Mouse (Mus musculus) midbrain, embryonic 13.5 days (tissue): ENCODE results near the gene 1700025C18Rik. TPM values are rescaled to one million over a fixed set of nuclear protein-coding genes. Genes with fewer than 3 reads are reported as not detected.

Experiments used
- ATAC-seq: fragments of 200-750 bp; cut with Nextera tagmentation; 2 replicates; pipeline ENCODE4 v1.8.0; 2017; ENCODE audit warnings: mild to moderate bottlenecking, moderate TSS enrichment, moderate library complexity
- H3K27ac ChIP-seq: fragments of 300-500 bp; sonication (generic); 2 replicates; pipeline ENCODE4 v1.5.1; 2015; ENCODE audit warnings: inconsistent platforms, mild to moderate bottlenecking, moderate library complexity
- H3K27me3 ChIP-seq: fragments of 300-500 bp; sonication (generic); 2 replicates; pipeline ENCODE4 v1.6.1; 2015; ENCODE audit warnings: mild to moderate bottlenecking, inconsistent platforms
- H3K36me3 ChIP-seq: fragments of 300-500 bp; sonication (generic); 2 replicates; pipeline ENCODE4 v1.6.1; 2015; ENCODE audit warnings: mild to moderate bottlenecking, inconsistent platforms
- H3K4me1 ChIP-seq: fragments of 300-500 bp; sonication (generic); replicated peaks from 2 replicates; pipeline ENCODE4 v1.6.1; 2015; ENCODE audit warnings: inconsistent platforms
- H3K4me2 ChIP-seq: fragments of 300-500 bp; sonication (generic); replicated peaks from 2 replicates; pipeline ENCODE4 v1.6.1; 2015; ENCODE audit warnings: moderate library complexity, mild to moderate bottlenecking, inconsistent platforms
- H3K4me3 ChIP-seq: fragments of 300-500 bp; sonication (generic); replicated peaks from 2 replicates; pipeline ENCODE4 v1.5.1; 2015; ENCODE audit warnings: mild to moderate bottlenecking, inconsistent platforms
- H3K9ac ChIP-seq: fragments of 300-500 bp; sonication (generic); replicated peaks from 2 replicates; pipeline ENCODE4 v1.6.1; 2015; ENCODE audit warnings: mild to moderate bottlenecking, inconsistent platforms
- H3K9me3 ChIP-seq: fragments of 300-500 bp; sonication (generic); 2 replicates; pipeline ENCODE4 v1.6.1; 2016; ENCODE audit warnings: mild to moderate bottlenecking, inconsistent platforms
- WGBS: fragments of 180-500 bp; shearing (Covaris S2); methylation state at CpG from one replicate; pipeline ENCODE4 v1.1.7; 2015; 5-methylcytosine and 5-hydroxymethylcytosine counted together
- polyA plus RNA-seq: library from polyadenylated mRNA; unstranded; fragments of >200 nt; fragmentation: Nextera tagmentation; extraction: Ambion mirVana; gene quantifications from 2 replicates; pipeline ENCODE4 v1.2.1, GENCODE M21; 2015

The 1700025C18Rik gene
- polyA plus RNA-seq, 1 experiment from 2014 or later, result not detected

- WGBS, result 12% methylated on average over 7 of the region's 7 CpGs
- no peak for ATAC-seq
Observed at GRCm38 (mm10) chr2:165055905-165056304, 34.6 kb downstream of the 1700025C18Rik start.

GRCm38 (mm10) chr2:165054888-165055852 lies 35.4 kb downstream of the 1700025C18Rik start, which contains the start of gene Cd40:
TSS of gene Cd40 (plus strand) at chr2:165055627.
- Histone ChIP-seq H3K4me2 (peak within 1 kb of the TSS; percentile 40), H3K4me3 (0 out of 2 replicates have a peak within 1 kb of the TSS, but pooled peaks have one; percentile 12), H3K36me3 (no peaks in the 10 kb centered on the region), H3K9ac (no peak within 1 kb of the TSS; the same call in 1 of the 2 replicates), H3K27me3 (peaks cover 26% of the 10 kb centered on the region), H3K4me1 (peaks cover 36% of the 10 kb centered on the region), H3K9me3 (no peaks in the 10 kb centered on the region), H3K27ac (no peak within 1 kb of the TSS)
- peak; percentile 53; the same call in 1 of the 2 replicates for ATAC-seq
- WGBS, result 12% methylated on average over 25 of the region's 25 CpGs

More at GRCm38 (mm10) chr2:165055905-165056304, 34.6 kb downstream of the 1700025C18Rik start:
- Histone ChIP-seq H3K9ac (no peak overlapping the region; the same call in 1 of the 2 replicates), H3K27me3 (peaks cover 26% of the 10 kb centered on the region), H3K36me3 (no peaks in the 10 kb centered on the region), H3K4me2 (peak overlapping the region; percentile 40), H3K27ac (no peak overlapping the region), H3K4me1 (peaks cover 32% of the 10 kb centered on the region), H3K9me3 (no peaks in the 10 kb centered on the region), H3K4me3 (0 out of 2 replicates have a peak overlapping the region, but pooled peaks have one; percentile 12)

- H3K4me2 ChIP-seq, result 0 out of 2 replicates have a peak overlapping the region, but pooled peaks have one; percentile 7
- H3K4me1 ChIP-seq, result peaks cover 39% of the 10 kb centered on the region
- H3K36me3 ChIP-seq, result no peaks in the 10 kb centered on the region
- H3K27me3 ChIP-seq, result peaks cover 21% of the 10 kb centered on the region
- H3K4me3 ChIP-seq, result no peak overlapping the region
- H3K9ac ChIP-seq, result no peak overlapping the region; the same call in 1 of the 2 replicates
- ATAC-seq, result peak; percentile 69
- peak overlapping the region; percentile 76 for H3K27ac ChIP-seq
- 13% methylated on average over 11 of the region's 11 CpGs for WGBS
- no peaks in the 10 kb centered on the region for H3K9me3 ChIP-seq
Observed at GRCm38 (mm10) chr2:165051566-165051965, 39.0 kb downstream of the 1700025C18Rik start.

- no peak overlapping the region; the same call in 1 of the 2 replicates for H3K9ac ChIP-seq
- H3K27ac ChIP-seq, result peak overlapping the region; percentile 76
Observed at GRCm38 (mm10) chr2:165050826-165051548, 39.6 kb downstream of the 1700025C18Rik start.

GRCm38 (mm10) chr2:165049044-165049443 lies 41.5 kb downstream of the 1700025C18Rik start:
- no peaks in the 10 kb centered on the region for H3K27me3 ChIP-seq
- no peak overlapping the region for H3K9ac ChIP-seq
- H3K36me3 ChIP-seq, result no peaks in the 10 kb centered on the region
- H3K4me1 ChIP-seq, result peaks cover 26% of the 10 kb centered on the region
- H3K4me3 ChIP-seq, result no peak overlapping the region
- H3K27ac ChIP-seq, result no peak overlapping the region
- ATAC-seq, result no peak
- WGBS, result 47% methylated on average over 5 of the region's 5 CpGs
- H3K9me3 ChIP-seq, result no peaks in the 10 kb centered on the region
- H3K4me2 ChIP-seq, result no peak overlapping the region

More at GRCm38 (mm10) chr2:165050826-165051548, 39.6 kb downstream of the 1700025C18Rik start:
- peaks cover 15% of the 10 kb centered on the region for H3K27me3 ChIP-seq
- peaks cover 39% of the 10 kb centered on the region for H3K4me1 ChIP-seq
- 66% methylated on average over 18 of the region's 18 CpGs for WGBS
- no peaks in the 10 kb centered on the region for H3K9me3 ChIP-seq
- H3K4me2 ChIP-seq, result no peak overlapping the region
- no peaks in the 10 kb centered on the region for H3K36me3 ChIP-seq
- no peak overlapping the region for H3K4me3 ChIP-seq
- ATAC-seq, result no peak

GRCm38 (mm10) chr2:165043729-165044128 lies 46.8 kb downstream of the 1700025C18Rik start:
- peaks cover 15% of the 10 kb centered on the region for H3K4me1 ChIP-seq
- H3K27me3 ChIP-seq, result no peaks in the 10 kb centered on the region
- peak overlapping the region; percentile 44 for H3K4me2 ChIP-seq
- H3K27ac ChIP-seq, result peak overlapping the region; percentile 71
- peak; percentile 62 for ATAC-seq
- H3K36me3 ChIP-seq, result no peaks in the 10 kb centered on the region
- WGBS, result 49% methylated on average over 2 of the region's 2 CpGs
- no peaks in the 10 kb centered on the region for H3K9me3 ChIP-seq
- H3K9ac ChIP-seq, result 0 out of 2 replicates have a peak overlapping the region, but pooled peaks have one; percentile 39
- H3K4me3 ChIP-seq, result no peak overlapping the region

GRCm38 (mm10) chr2:165043090-165043636 lies 47.4 kb downstream of the 1700025C18Rik start:
- Histone ChIP-seq H3K36me3 (no peaks in the 10 kb centered on the region), H3K9me3 (no peaks in the 10 kb centered on the region), H3K27me3 (no peaks in the 10 kb centered on the region), H3K27ac (peak overlapping the region; percentile 71), H3K4me1 (peaks cover 15% of the 10 kb centered on the region), H3K4me3 (peak overlapping the region; percentile 19), H3K4me2 (peak overlapping the region; percentile 44), H3K9ac (peak overlapping the region; percentile 43)
- ATAC-seq, result peak; percentile 70
- 4% methylated on average over 17 of the region's 17 CpGs for WGBS

GRCm38 (mm10) chr2:165042126-165042525 lies 48.4 kb downstream of the 1700025C18Rik start:
- Histone ChIP-seq H3K9ac (no peak overlapping the region), H3K4me3 (no peak overlapping the region), H3K4me1 (peaks cover 15% of the 10 kb centered on the region), H3K27me3 (no peaks in the 10 kb centered on the region), H3K36me3 (no peaks in the 10 kb centered on the region), H3K9me3 (no peaks in the 10 kb centered on the region), H3K27ac (0 out of 2 replicates have a peak overlapping the region, but pooled peaks have one; percentile 71), H3K4me2 (no peak overlapping the region)
- no peak for ATAC-seq
- WGBS, result 84% methylated on average over 5 of the region's 5 CpGs

GRCm38 (mm10) chr2:165037415-165037814 lies 53.1 kb downstream of the 1700025C18Rik start:
- no peaks in the 10 kb centered on the region for H3K36me3 ChIP-seq
- no peaks in the 10 kb centered on the region for H3K9me3 ChIP-seq
- no peak overlapping the region for H3K9ac ChIP-seq
- ATAC-seq, result no peak
- peaks cover 19% of the 10 kb centered on the region for H3K4me1 ChIP-seq
- H3K4me2 ChIP-seq, result no peak overlapping the region
- no peak overlapping the region for H3K27ac ChIP-seq
- no peaks in the 10 kb centered on the region for H3K27me3 ChIP-seq
- WGBS, result 71% methylated on average over 4 of the region's 4 CpGs
- H3K4me3 ChIP-seq, result no peak overlapping the region

- H3K9me3 ChIP-seq, result no peaks in the 10 kb centered on the region
- peaks cover 40% of the 10 kb centered on the region for H3K4me1 ChIP-seq
- H3K4me2 ChIP-seq, result peak overlapping the region; percentile 36
- H3K27ac ChIP-seq, result peak overlapping the region; percentile 96
- no peak for ATAC-seq
- no peak overlapping the region for H3K9ac ChIP-seq
- WGBS, result 7% methylated on average over 5 of the region's 5 CpGs
- H3K27me3 ChIP-seq, result no peaks in the 10 kb centered on the region
- peak overlapping the region; percentile 96; the same call in 1 of the 2 replicates for H3K4me3 ChIP-seq
- H3K36me3 ChIP-seq, result no peaks in the 10 kb centered on the region
Observed at GRCm38 (mm10) chr2:165035058-165035431, 55.5 kb downstream of the 1700025C18Rik start.
